Mouse (Mus musculus) brain, embryonic 18.5 days (tissue): ENCODE data around the gene Psmd9.

Experiments used
- DNase-seq: peaks from one replicate; pipeline ENCODE4 v3.0.0-alpha.2; 2012; ENCODE audit warnings: low read depth, low spot score

Psmd9 gene

GRCm38 (mm10) chr5:123137044-123137909, 31.9 kb upstream of the Psmd9 start:
- no peak for DNase-seq

GRCm38 (mm10) chr5:123137910-123138229, 31.3 kb upstream of the Psmd9 start:
- DNase-seq: no peak

- DNase-seq: no peak
Measured at GRCm38 (mm10) chr5:123138230-123138911, 30.8 kb upstream of the Psmd9 start.

- DNase-seq: no peak
Measured at GRCm38 (mm10) chr5:123138953-123139721, 30.1 kb upstream of the Psmd9 start.

DNA sequence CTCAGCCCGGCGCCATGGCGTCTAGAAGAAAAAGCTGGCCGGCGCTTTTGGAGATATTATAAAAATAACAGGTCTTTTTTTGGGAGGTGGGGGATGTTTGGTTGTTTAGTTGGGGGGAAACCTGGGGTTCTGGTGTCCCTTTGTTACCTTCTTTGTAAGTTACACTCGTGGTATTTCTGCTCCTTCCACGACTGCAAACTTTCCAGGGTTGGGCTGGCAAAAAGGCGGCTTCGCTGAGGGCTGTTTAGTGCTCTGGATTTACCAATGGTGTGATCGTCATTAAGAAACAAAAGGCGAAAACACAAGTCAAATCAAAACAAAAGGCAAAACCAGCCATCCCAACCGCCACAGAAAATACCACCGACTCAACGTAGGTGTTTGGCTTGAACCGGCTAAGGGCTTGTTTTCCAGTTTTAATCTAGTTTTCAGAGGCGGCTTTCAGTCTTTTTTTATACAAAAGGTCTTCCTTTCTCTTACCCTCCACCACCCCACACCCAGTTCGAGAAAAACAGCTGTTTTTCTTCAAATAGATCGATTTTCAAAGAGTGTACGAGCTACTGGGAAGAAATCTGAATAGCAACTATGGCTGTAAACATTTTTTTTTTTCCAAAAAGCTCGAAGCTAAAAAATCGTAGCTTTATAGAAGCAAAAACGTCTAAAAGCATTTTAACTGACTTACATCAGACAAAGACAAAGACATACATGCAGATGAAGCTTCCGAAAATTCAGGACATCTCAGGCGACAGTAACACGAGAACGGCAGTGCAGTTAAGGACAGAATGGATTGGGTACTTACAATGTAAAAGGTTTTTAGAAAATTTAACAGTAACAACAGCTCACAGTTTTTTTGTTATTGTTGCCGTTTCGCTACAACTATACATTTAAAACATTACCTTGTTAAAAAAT, 29.2 kb upstream of the Psmd9 start:
- no peak for DNase-seq

- DNase-seq: peak; percentile 92
Measured at GRCm38 (mm10) chr5:123140694-123141554, 28.3 kb upstream of the Psmd9 start.

DNA sequence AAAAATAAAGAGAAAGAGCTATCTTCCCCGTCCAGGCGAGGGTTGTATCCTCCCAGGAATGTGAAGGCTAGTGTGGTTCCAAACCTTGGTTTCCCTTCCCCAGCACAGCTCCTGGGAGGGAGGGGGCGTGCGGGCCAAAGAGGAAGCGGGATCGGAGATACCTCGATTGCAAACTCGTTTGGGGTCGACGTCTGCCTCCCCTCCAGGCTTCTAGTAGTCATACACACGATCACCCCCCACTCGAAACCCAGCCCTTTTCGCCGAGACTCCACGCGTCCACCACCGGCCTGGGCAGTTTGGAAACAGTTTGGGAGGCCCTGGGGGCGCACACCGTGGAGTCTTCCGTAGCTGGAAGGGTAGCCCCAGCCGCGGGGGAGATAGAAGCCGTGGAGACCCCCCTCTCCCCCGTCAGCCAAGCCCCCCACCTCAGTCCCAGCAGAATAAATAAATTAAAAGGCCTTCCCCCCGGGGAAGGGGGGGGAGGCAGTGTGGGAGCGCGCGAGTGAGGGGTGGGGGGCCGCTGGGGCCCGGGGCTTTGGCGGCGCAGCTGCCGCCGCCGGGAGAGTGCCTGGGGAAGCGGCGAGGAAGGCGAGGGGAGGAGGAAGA, 27.6 kb upstream of the Psmd9 start:
- DNase-seq: no peak

DNA sequence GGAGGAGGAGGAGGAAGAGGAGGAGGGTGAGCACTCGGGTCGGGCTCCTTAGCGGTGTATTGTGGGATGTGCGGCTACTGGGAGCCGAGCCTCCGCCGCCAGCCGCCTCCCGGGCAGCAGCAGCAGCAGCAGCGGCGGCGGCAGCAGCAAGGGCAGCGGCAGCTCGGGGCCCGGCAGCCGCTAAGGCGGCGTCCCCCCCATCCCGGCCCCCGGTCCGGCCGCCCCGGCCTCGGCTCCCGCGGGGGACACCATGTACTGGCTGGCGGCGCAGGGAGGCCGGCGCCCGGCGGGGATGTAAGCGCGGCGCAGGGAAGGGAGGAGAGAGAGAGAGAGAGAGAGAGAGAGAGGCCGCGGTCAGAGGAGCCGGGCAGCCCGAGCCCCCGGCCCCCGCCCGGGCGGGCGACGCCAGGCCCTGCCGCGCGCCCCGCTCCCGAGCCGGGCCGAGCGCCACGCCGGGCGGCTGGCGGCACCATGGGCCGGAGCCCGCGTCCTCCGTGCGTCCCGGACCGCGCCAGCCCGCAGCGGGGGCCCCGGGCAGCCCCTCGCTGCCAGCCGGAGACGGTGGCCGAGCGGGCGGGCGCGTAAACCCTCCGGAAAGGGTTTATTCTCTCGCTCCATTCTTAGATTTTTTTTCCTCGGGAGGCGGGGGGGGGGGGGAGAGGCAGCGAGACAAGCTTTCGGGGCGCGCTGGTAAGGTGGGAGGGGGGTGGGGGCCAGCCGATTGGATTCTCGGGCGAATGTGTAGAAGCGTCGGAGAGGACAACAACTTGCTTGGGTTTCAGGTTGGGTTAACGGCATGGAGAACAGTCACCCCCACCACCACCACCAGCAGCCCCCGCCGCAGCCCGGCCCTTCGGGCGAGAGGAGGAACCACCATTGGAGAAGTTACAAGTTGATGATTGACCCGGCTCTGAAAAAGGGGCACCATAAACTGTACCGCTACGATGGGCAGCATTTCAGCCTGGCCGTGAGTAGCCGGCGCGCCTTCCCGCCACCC, 26.8 kb upstream of the Psmd9 start, which contains the start of gene Setd1b:
TSS of gene Setd1b (plus strand) at position 33 of the 997 bp plus-strand sequence.
- no peak for DNase-seq

- DNase-seq: no peak
Measured at GRCm38 (mm10) chr5:123143251-123143970, 25.8 kb upstream of the Psmd9 start.

GRCm38 (mm10) chr5:123143971-123144745, 25.1 kb upstream of the Psmd9 start:
- no peak for DNase-seq

- DNase-seq: no peak
Measured at GRCm38 (mm10) chr5:123144746-123145590, 24.2 kb upstream of the Psmd9 start.

DNA sequence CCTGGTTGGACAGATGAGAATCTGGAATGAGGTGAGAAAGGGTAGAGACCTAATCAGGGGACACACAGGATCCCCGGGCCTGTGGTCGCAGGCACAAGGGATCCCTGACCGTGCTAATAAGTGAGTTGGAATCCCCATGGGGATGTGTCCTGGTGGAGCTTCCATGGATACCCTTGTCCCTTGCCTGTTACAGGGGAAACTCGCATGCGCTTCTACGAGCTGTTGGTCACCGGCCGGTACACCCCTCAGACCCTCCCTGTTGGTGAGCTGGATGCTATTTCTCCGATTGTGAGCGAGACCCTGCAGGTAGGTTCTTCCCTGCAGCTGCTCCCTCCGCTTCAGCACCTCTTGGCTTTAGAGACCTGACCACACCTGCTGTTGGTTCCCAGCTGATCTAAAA, 22.9 kb upstream of the Psmd9 start:
- DNase-seq: no peak

- DNase-seq: no peak
Measured at GRCm38 (mm10) chr5:123147569-123147968, 21.6 kb upstream of the Psmd9 start.

- DNase-seq: no peak
Measured at GRCm38 (mm10) chr5:123148073-123148722, 21.0 kb upstream of the Psmd9 start.
